Mouse (Mus musculus): ENCODE measurements at regions not wholly inside any gene's neighbourhood (a gene's known extent, or its start where the extent isn't known, plus 50 kb on each side); places are given as distances from the start of the nearest gene placed in this dataset.

GRCm38 (mm10) chr6:118330496-118330895 is 88.8 kb downstream of the Bms1 start:
- no peak for ATAC-seq (ENCODE audit: low TSS enrichment)

DNA sequence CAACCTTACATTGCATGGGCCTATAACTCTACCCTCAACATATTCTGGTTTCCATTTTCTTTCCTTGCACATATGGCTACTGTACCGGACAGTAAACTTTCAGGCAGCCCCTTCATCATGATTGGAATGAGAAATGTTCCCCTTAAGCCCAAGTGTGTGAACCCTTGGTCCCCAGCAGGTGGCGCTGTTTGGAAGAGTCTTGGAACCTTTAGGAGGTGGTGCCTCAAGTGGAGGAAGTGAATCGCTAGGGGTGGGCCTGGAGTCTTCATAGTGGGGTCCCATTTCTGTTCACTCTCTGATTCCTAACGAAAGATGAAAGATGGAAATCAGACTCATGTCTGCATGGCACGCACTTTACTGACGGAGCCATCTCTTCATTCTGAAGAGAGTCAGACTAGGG is 91.8 kb downstream of the Bms1 start:
- no peak for ATAC-seq (ENCODE audit: low TSS enrichment)

DNA sequence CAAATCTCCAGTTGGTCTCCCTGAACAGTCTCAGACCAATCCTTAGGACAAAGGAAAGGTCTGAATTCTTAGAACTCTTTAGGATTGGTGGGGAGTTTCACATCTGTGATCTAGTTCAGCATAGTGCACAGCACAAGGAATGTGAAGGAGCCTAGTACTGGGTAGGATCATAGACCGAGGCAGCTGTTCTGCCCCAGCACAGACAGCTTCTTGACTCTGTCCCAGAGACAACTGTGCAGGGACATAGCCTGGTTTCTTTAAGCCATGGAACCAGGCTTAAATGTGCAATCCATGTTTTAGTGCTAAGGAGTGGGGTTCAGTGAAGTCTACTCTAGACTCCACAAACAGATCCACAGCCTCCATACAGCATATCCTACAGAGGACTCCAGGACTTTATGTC is 93.6 kb downstream of the Bms1 start:
- ATAC-seq (ENCODE audit: low TSS enrichment), result no peak

- ATAC-seq (ENCODE audit: low TSS enrichment), result no peak
These were observed 94.7 kb downstream of the Bms1 start for GRCm38 (mm10) chr6:118324559-118324958.

DNA sequence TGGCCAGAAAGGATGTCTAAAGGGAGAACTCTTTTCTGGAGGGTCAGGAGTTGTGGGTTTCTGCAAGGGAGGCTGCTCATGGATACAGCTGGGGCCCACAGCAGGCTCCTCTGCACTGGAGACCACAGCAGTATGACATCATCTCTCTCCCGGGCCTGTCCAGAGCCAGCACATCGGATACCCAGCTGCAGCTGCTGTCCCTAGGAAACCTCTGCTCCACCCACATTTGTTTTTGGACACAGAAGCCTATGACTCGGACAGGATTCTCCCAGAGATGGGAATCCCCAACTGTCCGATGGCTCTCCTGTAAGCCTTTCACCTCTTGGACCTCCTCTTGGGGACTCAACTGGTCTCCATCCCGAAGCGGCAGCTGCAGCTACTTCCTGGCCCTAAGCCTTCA is 96.2 kb downstream of the Bms1 start:
- peak; percentile 52 for ATAC-seq (ENCODE audit: low TSS enrichment)

GRCm38 (mm10) chr6:118322631-118323030 is 96.6 kb downstream of the Bms1 start:
- ATAC-seq (ENCODE audit: low TSS enrichment), result no peak

- ATAC-seq (ENCODE audit: low TSS enrichment), result no peak
These were observed 97.2 kb downstream of the Bms1 start for GRCm38 (mm10) chr6:118322061-118322460.

DNA sequence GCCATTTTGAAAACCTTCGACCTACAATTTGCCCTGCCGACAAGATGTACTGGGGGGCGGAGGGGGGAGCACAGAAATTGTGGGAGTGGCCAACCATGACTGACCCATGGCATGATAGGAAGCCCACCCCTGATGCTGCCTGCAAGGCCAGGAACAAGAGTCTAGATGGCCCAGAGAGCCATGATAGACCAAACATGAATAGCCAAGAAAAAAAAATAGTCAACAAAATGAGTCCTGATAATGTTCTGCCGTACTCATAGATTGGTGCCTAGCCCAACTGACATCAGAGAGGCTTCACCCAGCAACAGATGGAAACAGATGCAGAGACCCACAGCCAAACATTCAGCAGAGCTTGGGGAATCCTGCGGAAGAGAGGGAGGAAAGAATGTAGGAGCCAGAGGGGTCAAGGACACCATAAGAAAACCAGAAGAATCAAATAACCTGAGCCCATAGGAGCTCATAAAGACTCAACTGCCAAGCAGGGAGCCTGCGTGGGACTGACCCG is 99.2 kb downstream of the Bms1 start:
- ATAC-seq (ENCODE audit: low TSS enrichment), result no peak

- ATAC-seq (ENCODE audit: low TSS enrichment), result no peak
These were observed 103.4 kb downstream of the Bms1 start for GRCm38 (mm10) chr6:118315881-118316280.

- no peak for ATAC-seq (ENCODE audit: low TSS enrichment)
These were observed 104.2 kb downstream of the Bms1 start for GRCm38 (mm10) chr6:118314941-118315687.

DNA sequence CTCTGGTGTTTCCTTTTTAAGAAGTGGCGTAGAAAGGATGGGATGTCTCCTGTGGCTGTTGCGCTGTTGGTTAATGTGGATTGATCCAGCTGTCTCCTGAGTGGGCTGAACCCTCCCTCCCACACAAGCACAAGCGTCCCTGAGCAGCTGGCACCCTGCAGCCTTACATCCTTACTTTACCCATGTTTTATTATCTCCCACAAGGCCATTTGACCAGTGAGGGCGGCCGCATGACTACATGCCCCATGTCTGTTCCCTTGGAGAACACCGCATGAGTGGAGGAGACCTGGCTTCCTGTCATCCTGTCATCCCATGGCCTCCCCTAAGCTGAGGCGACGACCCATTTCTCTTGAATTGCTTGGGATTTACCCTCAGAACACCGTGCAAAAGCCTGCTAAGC is 108.2 kb downstream of the Bms1 start:
- no peak for ATAC-seq (ENCODE audit: low TSS enrichment)

GRCm38 (mm10) chr6:118309923-118310322 is 109.4 kb downstream of the Bms1 start:
- ATAC-seq (ENCODE audit: low TSS enrichment), result no peak

GRCm38 (mm10) chr6:118308586-118308985 is 110.7 kb downstream of the Bms1 start:
- ATAC-seq (ENCODE audit: low TSS enrichment), result no peak

DNA sequence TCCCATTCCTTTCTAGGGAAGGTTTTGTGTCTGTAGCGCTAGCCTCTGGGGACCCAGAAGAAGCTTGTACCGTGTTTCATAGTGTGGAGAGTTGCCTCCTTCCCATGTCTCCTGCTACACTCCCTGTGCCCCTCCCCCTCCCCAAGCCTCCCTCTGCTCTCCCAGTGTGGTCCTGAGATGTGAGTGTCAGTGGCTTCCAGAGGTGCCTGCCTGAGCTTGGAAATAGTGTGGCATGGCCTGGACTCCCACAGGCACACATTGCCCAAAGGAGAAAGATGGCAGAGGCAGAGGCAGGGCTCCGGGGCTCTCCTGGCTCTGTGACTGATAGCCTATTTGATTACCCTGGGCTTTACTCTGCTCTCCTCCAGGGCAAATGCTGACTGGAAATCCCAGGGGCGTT is 110.0 kb upstream of the Ret start:
- ATAC-seq (ENCODE audit: low TSS enrichment), result no peak

DNA sequence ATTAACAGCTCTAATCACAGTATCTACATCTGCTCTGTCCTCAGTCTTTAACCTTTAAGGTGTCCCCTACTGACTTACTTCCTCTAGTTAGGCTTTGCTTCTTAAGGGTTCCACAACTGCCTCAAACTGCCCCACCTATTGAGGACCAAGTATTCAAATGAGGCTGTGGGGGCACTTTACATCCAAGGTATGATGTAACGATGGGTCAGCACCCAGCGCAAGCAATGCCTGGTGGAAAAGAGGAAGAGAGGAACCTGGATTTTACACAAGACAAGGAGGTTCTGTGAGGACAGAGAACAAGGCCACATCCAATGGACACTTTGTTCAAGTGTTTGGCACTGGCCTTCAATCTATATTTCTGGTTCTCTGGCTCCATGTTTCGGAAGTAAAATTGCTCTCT is 107.7 kb upstream of the Ret start:
- ATAC-seq (ENCODE audit: low TSS enrichment), result no peak

DNA sequence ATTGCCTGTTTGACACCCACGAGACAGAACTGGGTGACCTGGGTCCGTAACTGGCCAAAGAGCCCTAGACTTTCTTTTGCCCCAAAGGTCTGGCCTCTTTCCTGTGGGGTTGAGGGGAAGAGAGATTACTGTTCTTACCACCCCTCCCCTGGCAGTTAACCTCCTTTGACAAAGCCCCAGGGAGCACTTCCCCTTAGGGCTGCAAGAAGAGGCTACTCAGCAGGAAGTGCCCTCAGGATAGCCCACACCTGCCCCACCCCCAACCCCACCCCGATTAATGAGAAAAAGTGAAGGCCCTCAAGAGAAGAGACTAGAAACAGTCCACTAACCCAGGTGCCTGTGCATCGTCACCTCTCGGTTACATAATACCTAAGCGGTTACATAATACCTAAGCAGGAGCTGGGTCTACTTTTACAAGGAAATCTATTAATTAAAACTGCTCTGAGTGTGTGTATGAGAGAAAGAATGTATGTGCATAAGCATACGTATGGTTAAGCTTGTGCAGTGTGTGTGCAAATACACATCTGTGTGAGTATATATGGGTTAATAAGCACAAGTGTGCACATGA is 105.3 kb upstream of the Ret start:
- ATAC-seq (ENCODE audit: low TSS enrichment), result no peak

DNA sequence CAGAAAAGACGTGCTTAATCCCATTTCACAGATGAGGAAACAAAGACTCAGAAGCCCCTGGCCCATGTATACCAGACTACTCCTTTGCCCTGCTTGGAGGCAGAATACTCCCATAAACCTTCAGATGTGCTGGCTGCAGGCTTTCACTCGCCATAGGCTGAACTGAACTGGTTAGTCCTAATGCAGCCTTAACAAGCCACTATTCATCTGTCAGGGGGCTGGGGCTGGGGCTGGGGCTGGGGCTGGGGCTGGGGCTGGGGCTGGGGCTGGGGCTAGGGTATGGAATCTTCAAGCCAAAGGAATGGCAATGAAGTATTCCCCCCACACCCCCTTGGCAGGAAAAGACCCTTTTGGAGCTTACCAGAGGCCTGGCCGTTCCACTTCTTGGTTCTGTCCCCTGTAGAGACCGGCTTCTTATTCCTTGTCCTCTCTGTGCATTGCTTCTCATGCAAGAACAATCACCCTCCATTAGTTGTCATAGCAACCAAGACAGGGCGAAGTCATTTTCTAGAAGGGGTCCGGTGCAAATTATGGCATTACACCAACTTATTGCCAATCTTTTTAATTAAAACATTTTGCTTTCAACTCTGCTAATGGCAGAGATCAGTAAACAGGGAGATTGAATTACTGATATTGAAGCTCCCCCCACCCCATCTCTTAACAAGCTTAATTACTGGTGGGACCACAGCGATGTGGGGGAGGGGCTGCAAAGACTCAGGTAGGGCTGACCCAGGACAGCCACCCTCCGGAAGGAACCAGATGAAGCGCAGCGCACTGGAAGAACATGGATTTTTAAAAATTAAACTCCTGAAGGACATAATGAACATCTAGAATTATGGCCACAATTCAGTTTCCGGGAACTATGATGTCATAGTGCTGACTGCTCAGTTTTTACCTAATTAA is 104.6 kb upstream of the Ret start:
- ATAC-seq (ENCODE audit: low TSS enrichment), result no peak

- ATAC-seq (ENCODE audit: low TSS enrichment), result no peak
These were observed 103.3 kb upstream of the Ret start for GRCm38 (mm10) chr6:118300781-118301180.

DNA sequence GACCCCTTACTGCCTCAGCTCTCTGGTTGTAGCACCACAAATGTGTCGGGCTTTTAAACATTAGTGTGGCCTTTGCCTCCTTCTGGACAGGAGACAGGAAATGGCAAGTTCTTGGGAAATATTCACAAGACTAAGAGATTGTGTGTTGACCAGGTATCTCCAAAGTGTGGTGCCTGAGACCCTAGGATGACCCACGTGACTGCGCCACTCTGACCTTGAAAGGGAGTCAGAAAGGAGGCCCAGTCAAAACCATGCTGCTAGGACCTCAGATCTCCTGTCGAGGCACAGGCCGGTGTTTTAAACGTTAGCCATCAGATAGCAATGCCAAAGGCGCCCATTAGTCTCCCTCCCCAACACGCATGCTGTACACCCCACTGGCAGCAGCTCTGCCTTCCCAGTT is 100.1 kb upstream of the Ret start:
- ATAC-seq (ENCODE audit: low TSS enrichment), result no peak

- ATAC-seq (ENCODE audit: low TSS enrichment), result no peak
These were observed 96.5 kb upstream of the Ret start for GRCm38 (mm10) chr6:118293986-118294385.

DNA sequence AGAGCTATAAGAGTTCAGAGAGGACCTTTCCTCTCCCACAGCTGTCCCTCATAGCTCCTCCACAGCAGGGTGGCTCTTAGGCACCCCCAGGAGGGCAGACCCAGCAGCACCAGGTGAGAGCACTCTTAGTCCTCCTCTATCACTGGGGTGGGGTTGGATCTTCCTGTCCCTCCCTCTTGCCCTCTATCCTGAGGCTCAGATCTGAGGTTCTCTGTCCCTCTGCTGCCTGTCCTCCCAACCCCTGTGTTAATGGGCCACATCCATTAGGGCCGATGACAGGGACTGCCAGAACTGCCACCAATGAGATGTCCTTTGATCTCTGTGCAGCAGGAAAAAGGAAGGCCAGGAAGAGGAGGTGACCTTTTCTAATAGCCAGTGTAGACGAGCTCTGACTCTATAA is 95.4 kb upstream of the Ret start:
- ATAC-seq (ENCODE audit: low TSS enrichment), result no peak

- no peak for ATAC-seq (ENCODE audit: low TSS enrichment)
These were observed 94.8 kb upstream of the Ret start for GRCm38 (mm10) chr6:118292272-118292671.

DNA sequence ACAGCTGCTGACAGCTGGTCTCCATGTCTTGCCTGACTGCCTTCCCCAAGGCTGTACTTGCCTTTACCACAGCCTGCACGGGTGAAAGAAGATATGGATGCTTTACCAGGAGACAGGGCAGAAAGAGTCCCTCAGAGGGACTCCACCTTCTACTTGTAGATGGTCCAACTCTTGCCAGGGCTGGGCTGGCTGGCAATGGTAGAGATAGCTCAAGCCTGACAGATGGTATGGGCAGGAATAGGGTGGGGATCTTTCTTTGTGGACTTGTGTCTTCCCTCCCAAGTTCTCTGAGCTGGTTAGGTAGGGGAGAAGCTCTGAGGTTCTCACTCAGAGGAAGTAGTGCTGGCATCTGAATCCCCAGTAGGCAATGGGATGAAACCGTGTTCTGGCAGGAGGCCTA is 93.9 kb upstream of the Ret start:
- no peak for ATAC-seq (ENCODE audit: low TSS enrichment)

All from frontal cortex, adult (tissue).